Mouse (Mus musculus) heart, postnatal 0 days (tissue): ENCODE measurements around the gene Ralgps2. TPM values are rescaled to one million over a fixed set of nuclear protein-coding genes. Genes with fewer than 3 reads are reported as not detected.

Experiments
- ATAC-seq: fragments of 200-750 bp; cut with Nextera tagmentation; 2 replicates; pipeline ENCODE4 v1.8.0; 2017; ENCODE audit warnings: low read depth, moderate number of reproducible peaks, moderate library complexity; ENCODE audit not compliant: insufficient read depth
- DNase-seq: peaks from one replicate; pipeline ENCODE4 v3.0.0-alpha.2; 2016; ENCODE audit warnings: low spot score
- H3K27ac ChIP-seq: fragments of 300-500 bp; sonication (generic); 2 replicates; pipeline ENCODE4 v1.5.1; 2014; ENCODE audit warnings: low read depth, mild to moderate bottlenecking
- H3K27me3 ChIP-seq: fragments of 300-500 bp; sonication (generic); 2 replicates; pipeline ENCODE4 v1.6.1; 2014; ENCODE audit warnings: low read length, mixed read lengths; ENCODE audit not compliant: control insufficient read depth, insufficient read depth
- H3K36me3 ChIP-seq: fragments of 300-500 bp; sonication (generic); replicated peaks from 2 replicates; pipeline ENCODE4 v1.6.1; 2014; ENCODE audit warnings: low read length, mixed read lengths; ENCODE audit not compliant: control insufficient read depth, insufficient read depth
- H3K4me1 ChIP-seq: fragments of 300-500 bp; sonication (generic); 2 replicates; pipeline ENCODE4 v1.6.1; 2014; ENCODE audit warnings: antibody characterized with exemption; ENCODE audit not compliant: control insufficient read depth, insufficient read depth
- H3K4me2 ChIP-seq: fragments of 300-500 bp; sonication (generic); 2 replicates; pipeline ENCODE4 v1.6.1; 2014; ENCODE audit warnings: low read depth, mild to moderate bottlenecking, low read length, moderate library complexity
- H3K4me3 ChIP-seq: fragments of 300-500 bp; sonication (generic); 2 replicates; pipeline ENCODE4 v1.5.1; 2014; ENCODE audit warnings: low read depth, low read length
- H3K9ac ChIP-seq: fragments of 300-500 bp; sonication (generic); replicated peaks from 2 replicates; pipeline ENCODE4 v1.6.1; 2014; ENCODE audit warnings: low read depth, low read length, mixed read lengths
- H3K9me3 ChIP-seq: fragments of 300-500 bp; sonication (generic); replicated peaks from 2 replicates; pipeline ENCODE4 v1.6.1; 2016; ENCODE audit warnings: low read length; ENCODE audit not compliant: control insufficient read depth
- CTCF ChIP-seq: IDR thresholded peaks from 2 replicates; pipeline ENCODE4 v1.5.1; 2016; ENCODE audit warnings: antibody characterized with exemption, control low read depth, low read depth
- EP300 ChIP-seq: IDR thresholded peaks from 2 replicates; pipeline ENCODE4 v1.6.1; 2016; ENCODE audit warnings: antibody characterized with exemption, low read depth
- WGBS: fragments of 180-500 bp; shearing (Covaris S2); extraction: QIAGEN DNeasy Blood & Tissue Kit; methylation state at CpG from one replicate; pipeline ENCODE4 v1.1.7; 2014; 5-methylcytosine and 5-hydroxymethylcytosine counted together
- polyA plus RNA-seq: library from polyadenylated mRNA; unstranded; fragments of >200 nt; fragmentation: Nextera tagmentation; extraction: Ambion mirVana; gene quantifications from 2 replicates; pipeline ENCODE4 v1.2.1, GENCODE M21; 2015
- total RNA-seq: library from RNA; depleted of rRNA; stranded (reverse); fragments of >200 nt; gene quantifications from 2 replicates; pipeline ENCODE4 v1.2.3, GENCODE M21; 2014; ENCODE audit warnings: low replicate concordance

Ralgps2 gene
- total and polyA plus RNA-seq, 2 experiments from 2014 or later = 24.5 to 34.3 TPM

- Histone ChIP-seq H3K4me2 (no peak overlapping the region), H3K4me1 (peaks cover 10% of the 10 kb centered on the region; the same call in 1 of the 2 replicates), H3K27ac (no peak overlapping the region), H3K36me3 (no peaks in the 10 kb centered on the region), H3K9me3 (no peaks in the 10 kb centered on the region), H3K4me3 (no peak overlapping the region), H3K27me3 (no peaks in the 10 kb centered on the region), H3K9ac (no peak overlapping the region)
- TF ChIP-seq EP300 (no peak), CTCF (no peak)
- WGBS = 77% methylated on average over 11 of the region's 11 CpGs
- DNase-seq = no peak
- no peak for ATAC-seq
Observed at GRCm38 (mm10) chr1:156841625-156842339, 97.6 kb downstream of the Ralgps2 start.

- TF ChIP-seq EP300 = no peak
- no peak for TF ChIP-seq CTCF
- 6% methylated on average over 6 of the region's 6 CpGs for WGBS
- no peaks in the 10 kb centered on the region for H3K9me3 ChIP-seq
- no peaks in the 10 kb centered on the region for H3K27me3 ChIP-seq
- peak; percentile 82 for ATAC-seq
- peak overlapping the region; percentile 25 for H3K4me3 ChIP-seq
- 0 out of 2 replicates have a peak overlapping the region, but pooled peaks have one; percentile 1 for H3K27ac ChIP-seq
- peak; percentile 82 for DNase-seq
- H3K36me3 ChIP-seq = no peaks in the 10 kb centered on the region
- H3K4me1 ChIP-seq = peaks cover 13% of the 10 kb centered on the region; the same call in 1 of the 2 replicates
- H3K4me2 ChIP-seq = peak overlapping the region; percentile 53
- H3K9ac ChIP-seq = peak overlapping the region; percentile 38; the same call in 1 of the 2 replicates
Observed at GRCm38 (mm10) chr1:156838695-156839094, 100.7 kb downstream of the Ralgps2 start.

- DNase-seq (no peak), ATAC-seq (no peak)
- Histone ChIP-seq H3K36me3 (no peaks in the 10 kb centered on the region), H3K4me1 (peaks cover 13% of the 10 kb centered on the region; the same call in 1 of the 2 replicates), H3K27ac (0 out of 2 replicates have a peak within 1 kb of the TSS, but pooled peaks have one; percentile 1), H3K4me2 (peak within 1 kb of the TSS; percentile 53), H3K9ac (peak within 1 kb of the TSS; percentile 38; the same call in 1 of the 2 replicates), H3K4me3 (peak within 1 kb of the TSS; percentile 25), H3K9me3 (no peaks in the 10 kb centered on the region), H3K27me3 (no peaks in the 10 kb centered on the region)
- WGBS = 64% methylated on average over 4 of the region's 4 CpGs
- no peak for TF ChIP-seq EP300
Observed at GRCm38 (mm10) chr1:156838177-156838576, 101.2 kb downstream of the Ralgps2 start, which contains the start of gene Angptl1. Angptl1 (plus strand) TSS chr1:156838562.

GRCm38 (mm10) chr1:156819236-156819635 lies 120.2 kb downstream of the Ralgps2 start:
- no peak overlapping the region for H3K4me2 ChIP-seq
- TF ChIP-seq CTCF (no peak), EP300 (no peak)
- no peaks in the 10 kb centered on the region for H3K27me3 ChIP-seq
- no peak overlapping the region for H3K27ac ChIP-seq
- DNase-seq = no peak
- ATAC-seq = no peak
- H3K36me3 ChIP-seq = peaks cover 36% of the 10 kb centered on the region
- H3K4me1 ChIP-seq = no peaks in the 10 kb centered on the region
- no peak overlapping the region for H3K4me3 ChIP-seq
- no peaks in the 10 kb centered on the region for H3K9me3 ChIP-seq
- no peak overlapping the region for H3K9ac ChIP-seq
- WGBS = 92% methylated on average over 1 of the region's 1 CpGs

GRCm38 (mm10) chr1:156813485-156813884 lies 125.9 kb downstream of the Ralgps2 start:
- no peaks in the 10 kb centered on the region for H3K27me3 ChIP-seq
- H3K4me2 ChIP-seq = no peak overlapping the region
- ATAC-seq (no peak), DNase-seq (no peak)
- H3K27ac ChIP-seq = no peak overlapping the region
- no peaks in the 10 kb centered on the region for H3K9me3 ChIP-seq
- no peak overlapping the region for H3K9ac ChIP-seq
- no peaks in the 10 kb centered on the region for H3K4me1 ChIP-seq
- H3K4me3 ChIP-seq = no peak overlapping the region
- 24% methylated on average over 6 of the region's 6 CpGs for WGBS
- H3K36me3 ChIP-seq = peaks cover 30% of the 10 kb centered on the region
- TF ChIP-seq EP300 (no peak), CTCF (no peak)

- ATAC-seq (no peak), DNase-seq (no peak)
- Histone ChIP-seq H3K4me2 (no peak overlapping the region), H3K36me3 (peaks cover 23% of the 10 kb centered on the region), H3K9ac (no peak overlapping the region), H3K27ac (no peak overlapping the region), H3K4me3 (no peak overlapping the region), H3K27me3 (no peaks in the 10 kb centered on the region), H3K9me3 (no peaks in the 10 kb centered on the region), H3K4me1 (no peaks in the 10 kb centered on the region)
- 61% methylated on average over 8 of the region's 8 CpGs for WGBS
- TF ChIP-seq EP300 = no peak
- no peak for TF ChIP-seq CTCF
Observed at GRCm38 (mm10) chr1:156812716-156813115, 126.7 kb downstream of the Ralgps2 start.
